Mouse (Mus musculus) MN1 (cell line): ENCODE data around the gene Nhej1.

ENCODE experiments used
- DNase-seq: peaks from one replicate; pipeline ENCODE4 v3.0.0-alpha.2; 2016; ENCODE audit warnings: low spot score

Nhej1 gene

DNA sequence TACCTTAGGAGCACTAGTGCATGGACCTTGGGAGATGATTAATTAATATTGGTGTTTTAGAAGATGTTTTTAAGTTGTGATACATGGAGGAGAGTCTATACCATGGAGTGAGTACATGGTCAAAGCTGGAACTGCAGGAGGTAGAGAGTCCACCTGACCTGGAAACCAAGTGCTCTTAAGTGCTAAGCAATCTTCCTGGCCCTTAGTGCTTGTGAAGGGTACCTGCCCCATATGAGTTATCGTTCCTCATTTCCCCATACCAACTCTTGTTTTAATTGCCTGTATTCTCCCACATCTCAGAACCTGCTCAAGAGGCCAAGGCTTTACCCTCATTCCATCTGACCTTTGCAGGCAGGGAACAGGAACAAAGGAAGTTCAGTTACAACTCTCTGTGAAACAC is 149.1 kb downstream of the Nhej1 start:
- no peak for DNase-seq

DNA sequence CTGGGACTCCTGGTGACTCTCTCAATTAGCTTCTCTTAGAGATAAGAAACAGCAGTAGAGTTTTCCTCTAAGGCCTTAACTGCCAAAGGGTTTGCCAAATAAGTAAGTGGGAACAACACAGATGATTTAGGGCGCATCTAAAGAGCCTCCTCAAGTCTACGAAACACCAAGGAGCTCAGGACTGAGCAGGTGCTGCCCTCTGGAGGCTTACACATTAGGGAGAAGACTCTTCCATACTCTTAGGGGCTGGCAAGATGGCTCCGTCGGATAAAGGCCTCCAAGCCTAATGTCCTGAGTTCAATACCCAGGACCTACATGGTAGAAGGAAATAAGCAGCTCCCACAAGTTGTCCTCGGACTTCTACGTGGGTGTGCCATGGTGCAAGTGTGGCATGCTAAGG is 151.4 kb downstream of the Nhej1 start:
- DNase-seq = no peak

DNA sequence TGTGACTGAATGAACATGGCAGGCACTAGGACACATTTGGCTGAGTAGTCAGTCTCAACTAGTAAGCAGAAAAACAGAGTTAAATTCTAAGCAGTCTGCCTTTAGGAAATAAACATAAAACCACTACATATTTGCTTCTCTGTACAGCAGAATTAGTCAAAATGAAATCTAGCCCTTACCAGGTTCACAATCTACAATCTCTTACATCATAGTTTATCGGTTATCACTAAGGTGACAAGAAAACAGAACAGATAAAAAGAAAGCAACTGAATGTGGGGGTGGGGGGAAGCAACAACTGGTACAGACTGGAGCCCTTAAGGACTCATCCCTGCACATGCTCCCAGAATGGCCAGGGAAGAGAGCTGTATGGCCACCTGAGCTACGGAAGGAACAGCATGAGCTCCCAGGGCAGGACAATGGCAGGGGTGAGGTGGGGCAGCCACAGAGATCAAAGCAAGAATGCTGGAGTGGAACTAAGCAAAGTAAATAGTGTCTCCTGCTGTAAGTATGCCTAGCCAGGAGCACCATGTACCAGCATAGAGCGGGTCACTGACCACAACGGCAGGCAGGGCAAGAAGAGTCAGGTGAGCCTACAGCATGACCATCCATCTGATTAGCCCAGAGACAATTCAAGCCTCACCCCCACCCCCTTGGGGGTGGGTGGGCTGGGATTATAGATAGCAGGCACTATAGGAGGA is 153.5 kb downstream of the Nhej1 start:
- no peak for DNase-seq

- DNase-seq = peak; percentile 16
Observed at GRCm38 (mm10) chr1:74967962-74968580, 156.9 kb downstream of the Nhej1 start.

GRCm38 (mm10) chr1:74964494-74965215 is 160.3 kb downstream of the Nhej1 start:
- DNase-seq = peak; percentile 87

GRCm38 (mm10) chr1:74962853-74963227 is 162.2 kb downstream of the Nhej1 start:
- no peak for DNase-seq

DNA sequence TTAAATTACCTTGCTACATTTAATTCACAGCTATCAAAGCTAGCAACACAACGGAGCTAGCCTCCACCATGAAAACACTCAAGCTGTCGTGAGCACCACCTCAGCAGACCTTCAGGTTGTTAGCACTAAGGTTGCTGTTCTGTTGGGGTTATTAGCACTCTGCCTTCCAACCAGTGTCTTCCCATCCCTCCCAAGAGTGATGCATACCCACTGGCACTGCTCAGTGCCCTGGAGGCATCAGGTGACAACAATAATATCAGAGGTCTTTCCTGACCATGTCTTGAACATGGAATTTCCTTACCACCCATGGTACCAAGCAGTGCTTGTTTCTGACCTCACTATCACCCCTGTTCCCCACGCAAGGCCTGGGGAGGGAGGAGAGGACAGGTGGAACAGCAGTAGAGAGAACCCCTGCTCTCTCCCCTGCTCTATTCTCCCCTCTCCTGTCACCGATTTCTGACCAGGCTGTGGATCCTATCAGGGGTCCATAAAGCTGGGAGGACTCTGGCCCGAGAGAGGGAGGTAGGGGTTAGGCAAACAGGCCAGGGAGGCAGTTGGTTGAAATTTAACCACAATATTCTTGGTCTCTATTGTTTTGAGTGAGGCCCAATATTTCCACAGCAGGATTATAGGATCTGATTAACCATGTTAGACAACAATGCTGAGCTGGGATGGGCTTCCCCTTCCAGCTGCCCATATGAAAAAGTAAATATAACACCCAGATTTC is 162.7 kb downstream of the Nhej1 start:
- no peak for DNase-seq

DNA sequence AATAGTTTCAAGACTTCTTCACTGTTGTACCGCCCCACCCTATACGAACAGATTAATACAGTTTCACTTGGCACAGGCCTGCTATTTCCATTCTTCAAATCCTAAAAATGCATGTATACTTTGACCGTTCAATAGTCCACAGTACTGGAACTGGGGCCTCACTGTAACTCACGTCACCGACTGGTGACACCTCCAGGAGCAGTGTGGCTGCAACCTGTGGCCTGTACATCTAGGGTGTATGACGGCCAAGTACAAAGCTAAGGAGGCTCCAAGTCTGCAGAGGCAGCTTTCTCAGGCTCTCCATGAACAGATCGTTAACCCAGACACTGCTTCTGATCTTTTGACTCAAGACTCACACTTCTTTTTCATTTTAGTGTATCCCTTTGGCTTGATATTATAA is 163.3 kb downstream of the Nhej1 start:
- no peak for DNase-seq

- DNase-seq = no peak
Observed at GRCm38 (mm10) chr1:74960059-74960458, 164.9 kb downstream of the Nhej1 start.

GRCm38 (mm10) chr1:74951556-74952210 is 173.3 kb downstream of the Nhej1 start, which contains the start of gene Ihh:
TSS of gene Ihh (minus strand) at chr1:74951672.
- no peak for DNase-seq

GRCm38 (mm10) chr1:74950576-74951490 is 174.2 kb downstream of the Nhej1 start:
- no peak for DNase-seq

DNA sequence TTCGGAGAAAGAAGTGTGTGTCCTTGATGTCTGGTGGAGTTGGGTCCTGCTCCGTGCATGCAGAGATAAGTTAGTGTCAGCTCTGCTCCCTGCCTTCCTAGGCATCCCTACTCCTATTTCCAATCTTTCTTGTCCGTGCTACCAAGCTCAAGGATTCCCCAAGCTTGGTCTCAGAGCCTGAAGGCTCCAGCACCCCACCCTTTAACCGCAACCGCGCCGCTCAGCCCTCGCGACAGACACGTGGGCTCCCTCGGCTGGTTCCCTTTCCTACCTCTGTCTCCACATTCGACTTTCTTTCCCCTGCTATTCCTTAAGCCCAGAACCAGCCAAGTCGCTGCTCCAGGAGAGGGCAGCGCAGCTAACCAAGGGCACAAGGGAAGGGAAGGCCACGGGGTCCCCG is 174.9 kb downstream of the Nhej1 start:
- DNase-seq = no peak

DNA sequence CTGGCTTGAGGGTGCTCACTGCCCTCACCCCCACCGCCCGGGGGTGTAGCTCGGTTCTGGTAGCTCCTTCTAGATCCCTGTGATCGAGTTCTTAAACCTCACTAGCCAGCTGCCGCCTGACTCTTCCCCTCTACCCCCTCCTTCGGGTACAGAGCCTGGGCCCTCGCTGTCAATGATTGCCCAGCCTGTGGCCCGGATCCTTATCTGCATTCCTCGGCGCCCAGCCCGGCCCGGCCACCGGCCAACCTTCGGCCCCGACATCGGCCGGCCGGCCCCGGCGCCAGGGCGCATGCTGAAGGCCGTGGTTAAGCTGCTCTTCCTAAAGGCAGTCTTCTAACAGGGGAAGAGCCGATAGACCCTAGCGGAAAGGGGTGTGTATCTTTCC is 175.3 kb downstream of the Nhej1 start:
- DNase-seq = no peak

DNA sequence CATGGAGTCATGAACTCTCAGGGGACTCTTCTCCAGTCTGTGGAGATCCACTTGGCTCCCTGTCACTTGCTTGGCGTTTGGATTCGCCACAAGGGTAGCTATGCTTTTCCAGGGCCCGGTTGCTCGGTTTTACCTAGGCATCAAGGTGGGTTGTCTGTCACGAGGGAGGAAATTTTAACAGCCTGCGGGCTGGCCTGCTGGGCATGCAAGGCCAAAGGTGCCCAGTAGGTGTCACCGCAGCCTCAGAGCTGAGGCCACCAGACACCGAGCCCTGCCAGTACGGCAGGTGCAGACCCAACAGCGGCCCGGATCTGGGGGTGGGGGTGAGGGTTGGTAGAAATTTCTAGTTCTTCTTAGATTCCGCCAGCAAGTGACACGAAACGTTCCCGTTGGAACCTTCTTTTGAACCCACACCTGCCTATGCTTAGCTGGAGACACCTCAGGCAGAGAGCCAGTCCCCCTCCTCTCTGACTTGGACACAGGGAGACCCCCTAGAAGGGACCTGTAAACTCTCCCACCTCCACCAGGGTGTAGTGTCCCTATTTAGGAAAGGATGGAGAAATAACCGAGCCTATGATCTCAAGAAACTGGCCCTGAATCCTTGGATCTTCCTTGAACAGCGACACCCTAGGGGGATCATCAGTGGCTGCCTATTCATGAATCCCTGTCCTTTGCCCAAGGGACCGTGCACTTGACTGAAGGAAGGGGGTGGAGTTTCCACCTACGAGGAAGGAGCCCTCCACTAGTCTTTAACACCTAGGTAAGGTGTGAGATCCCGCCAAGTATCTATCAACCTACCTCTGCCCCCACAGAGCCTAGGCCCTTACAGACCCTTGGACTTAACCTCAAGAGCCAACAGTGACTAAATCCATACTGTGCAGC is 176.0 kb downstream of the Nhej1 start:
- peak; percentile 75 for DNase-seq

- DNase-seq = peak; percentile 75
Observed at GRCm38 (mm10) chr1:74947986-74948670, 176.9 kb downstream of the Nhej1 start.

- DNase-seq = no peak
Observed at GRCm38 (mm10) chr1:74941651-74942360, 183.2 kb downstream of the Nhej1 start.

- no peak for DNase-seq
Observed at GRCm38 (mm10) chr1:74939762-74940161, 185.2 kb downstream of the Nhej1 start.

- DNase-seq = no peak
Observed at GRCm38 (mm10) chr1:74936221-74936830, 188.7 kb downstream of the Nhej1 start.
